Mouse (Mus musculus): ENCODE results near the gene Maff. TPM values are rescaled to one million over a fixed set of nuclear protein-coding genes. Genes with fewer than 3 reads are reported as not detected.

The Maff gene
- polyA plus RNA-seq, 1 experiment from 2014 or later: 1.3 TPM

GRCm38 (mm10) chr15:79394842-79395241 lies 48.4 kb downstream of the Maff start:
- Histone ChIP-seq H3K27me3 (ENCODE audit: low read depth, poor library complexity, severe bottlenecking) (no peaks in the 10 kb centered on the region), H3K4me1 (peaks cover 57% of the 10 kb centered on the region), H3K9me3 (replicated peaks) (no peaks in the 10 kb centered on the region), H3K4me3 (no peak overlapping the region), H3K27ac (replicated peaks) (no peak overlapping the region), H3K36me3 (peaks cover 32% of the 10 kb centered on the region)
- DNase-seq (ENCODE audit: low spot score): no peak
- WGBS: 79% methylated on average over 4 of the region's 4 CpGs

DNA sequence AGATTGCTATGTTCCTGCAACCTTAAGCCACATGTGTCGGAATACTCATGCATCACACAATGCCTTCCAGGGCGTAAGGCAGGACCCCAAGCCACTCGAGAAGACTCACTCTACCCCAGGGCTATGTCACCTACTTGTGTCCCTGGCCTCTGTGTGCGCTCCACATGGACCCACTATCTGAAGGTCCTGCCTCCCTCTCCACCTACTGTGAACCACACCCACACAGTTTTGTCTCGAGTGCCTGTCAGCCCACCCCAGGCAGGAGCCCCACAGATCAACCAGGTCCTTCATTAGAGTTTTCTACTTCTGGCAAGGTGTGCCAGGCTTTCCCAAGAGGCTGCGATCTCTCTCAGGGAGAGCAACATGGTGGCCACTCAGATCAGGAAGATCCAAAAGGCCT lies 48.9 kb downstream of the Maff start:
- Histone ChIP-seq H3K27me3 (ENCODE audit: low read depth, poor library complexity, severe bottlenecking) (no peaks in the 10 kb centered on the region), H3K4me1 (peaks cover 58% of the 10 kb centered on the region), H3K9me3 (replicated peaks) (no peaks in the 10 kb centered on the region), H3K27ac (replicated peaks) (no peak overlapping the region), H3K4me3 (no peak overlapping the region), H3K36me3 (peaks cover 32% of the 10 kb centered on the region)
- DNase-seq (ENCODE audit: low spot score): no peak
- WGBS: 90% methylated on average over 6 of the region's 6 CpGs

DNA sequence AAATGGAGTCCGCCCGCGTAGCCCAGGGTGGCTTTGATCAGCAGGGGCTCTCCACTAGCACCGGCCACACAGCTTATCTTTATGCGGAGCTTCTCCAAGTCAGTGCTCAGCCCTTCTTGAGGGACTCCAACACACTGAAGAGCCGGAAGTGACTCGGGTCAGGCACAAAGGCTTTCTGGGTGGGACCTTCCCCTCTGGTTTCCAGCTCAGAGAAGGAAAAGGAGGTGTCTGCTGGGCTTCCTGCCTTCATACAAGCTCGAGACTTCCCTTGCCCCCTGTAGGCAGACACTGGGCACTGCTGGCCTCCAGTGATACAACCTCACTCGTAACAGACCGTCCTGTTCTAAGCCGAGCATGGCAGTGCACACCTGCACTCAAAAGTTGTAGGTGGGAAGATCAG lies 50.3 kb downstream of the Maff start:
- DNase-seq (ENCODE audit: low spot score): no peak
- H3K9me3 ChIP-seq (replicated peaks): no peaks in the 10 kb centered on the region
- no peaks in the 10 kb centered on the region for H3K27me3 ChIP-seq (ENCODE audit: low read depth, poor library complexity, severe bottlenecking)
- H3K27ac ChIP-seq (replicated peaks): no peak overlapping the region
- peaks cover 32% of the 10 kb centered on the region for H3K36me3 ChIP-seq
- WGBS: 87% methylated on average over 11 of the region's 11 CpGs
- no peak overlapping the region for H3K4me3 ChIP-seq
- peaks cover 61% of the 10 kb centered on the region for H3K4me1 ChIP-seq

- H3K27me3 ChIP-seq (ENCODE audit: low read depth, poor library complexity, severe bottlenecking): peaks cover 8% of the 10 kb centered on the region
- H3K4me1 ChIP-seq: peaks cover 60% of the 10 kb centered on the region
- 89% methylated on average over 14 of the region's 14 CpGs for WGBS
- H3K36me3 ChIP-seq: peaks cover 26% of the 10 kb centered on the region
- H3K9me3 ChIP-seq (replicated peaks): no peaks in the 10 kb centered on the region
- no peak for DNase-seq (ENCODE audit: low spot score)
- no peak overlapping the region for H3K4me3 ChIP-seq
- H3K27ac ChIP-seq (replicated peaks): no peak overlapping the region
Observed at GRCm38 (mm10) chr15:79399231-79400052, 53.0 kb downstream of the Maff start.

- Histone ChIP-seq H3K9me3 (replicated peaks) (no peaks in the 10 kb centered on the region), H3K4me3 (0 out of 2 replicates have a peak overlapping the region, but pooled peaks have one; percentile 68), H3K36me3 (peaks cover 24% of the 10 kb centered on the region), H3K27me3 (ENCODE audit: low read depth, poor library complexity, severe bottlenecking) (peaks cover 14% of the 10 kb centered on the region), H3K27ac (replicated peaks) (peak overlapping the region; percentile 65), H3K4me1 (peaks cover 50% of the 10 kb centered on the region)
- DNase-seq (ENCODE audit: low spot score): no peak
- WGBS: 72% methylated on average over 6 of the region's 6 CpGs
Observed at GRCm38 (mm10) chr15:79400134-79400974, 53.9 kb downstream of the Maff start.

- Histone ChIP-seq H3K27me3 (ENCODE audit: low read depth, poor library complexity, severe bottlenecking) (peaks cover 14% of the 10 kb centered on the region), H3K36me3 (peaks cover 21% of the 10 kb centered on the region), H3K9me3 (replicated peaks) (no peaks in the 10 kb centered on the region), H3K4me1 (peaks cover 50% of the 10 kb centered on the region), H3K4me3 (peak overlapping the region; percentile 68; the same call in 1 of the 2 replicates), H3K27ac (replicated peaks) (peak overlapping the region; percentile 65)
- DNase-seq (ENCODE audit: low spot score): no peak
- 59% methylated on average over 7 of the region's 7 CpGs for WGBS
Observed at GRCm38 (mm10) chr15:79400975-79401365, 54.5 kb downstream of the Maff start.

- peak overlapping the region; percentile 90 for H3K27ac ChIP-seq (replicated peaks)
- peaks cover 14% of the 10 kb centered on the region for H3K36me3 ChIP-seq
- H3K27me3 ChIP-seq (ENCODE audit: low read depth, poor library complexity, severe bottlenecking): peaks cover 14% of the 10 kb centered on the region
- no peak for DNase-seq (ENCODE audit: low spot score)
- 32% methylated on average over 5 of the region's 5 CpGs for WGBS
- H3K4me3 ChIP-seq: peak overlapping the region; percentile 68
- H3K9me3 ChIP-seq (replicated peaks): no peaks in the 10 kb centered on the region
- peaks cover 50% of the 10 kb centered on the region for H3K4me1 ChIP-seq
Observed at GRCm38 (mm10) chr15:79402176-79402575, 55.8 kb downstream of the Maff start.

GRCm38 (mm10) chr15:79402836-79403762 lies 56.7 kb downstream of the Maff start, which contains the start of gene Tmem184b:
TSS of gene Tmem184b (minus strand) at chr15:79403569.
- H3K36me3 ChIP-seq: peaks cover 7% of the 10 kb centered on the region; the same call in 1 of the 2 replicates
- peak within 1 kb of the TSS; percentile 90 for H3K27ac ChIP-seq (replicated peaks)
- H3K4me1 ChIP-seq: peaks cover 50% of the 10 kb centered on the region
- H3K27me3 ChIP-seq (ENCODE audit: low read depth, poor library complexity, severe bottlenecking): peaks cover 14% of the 10 kb centered on the region
- H3K4me3 ChIP-seq: peak within 1 kb of the TSS; percentile 68
- under 1% methylated on average over 90 of the region's 90 CpGs for WGBS
- H3K9me3 ChIP-seq (replicated peaks): no peaks in the 10 kb centered on the region
- peak; percentile 85 for DNase-seq (ENCODE audit: low spot score)

- Histone ChIP-seq H3K4me1 (peaks cover 50% of the 10 kb centered on the region), H3K27me3 (ENCODE audit: low read depth, poor library complexity, severe bottlenecking) (peaks cover 14% of the 10 kb centered on the region), H3K27ac (replicated peaks) (peak overlapping the region; percentile 90), H3K4me3 (peak overlapping the region; percentile 68), H3K9me3 (replicated peaks) (no peaks in the 10 kb centered on the region), H3K36me3 (no peaks in the 10 kb centered on the region)
- no peak for DNase-seq (ENCODE audit: low spot score)
- 21% methylated on average over 9 of the region's 9 CpGs for WGBS
Observed at GRCm38 (mm10) chr15:79403763-79404210, 57.4 kb downstream of the Maff start.

DNA sequence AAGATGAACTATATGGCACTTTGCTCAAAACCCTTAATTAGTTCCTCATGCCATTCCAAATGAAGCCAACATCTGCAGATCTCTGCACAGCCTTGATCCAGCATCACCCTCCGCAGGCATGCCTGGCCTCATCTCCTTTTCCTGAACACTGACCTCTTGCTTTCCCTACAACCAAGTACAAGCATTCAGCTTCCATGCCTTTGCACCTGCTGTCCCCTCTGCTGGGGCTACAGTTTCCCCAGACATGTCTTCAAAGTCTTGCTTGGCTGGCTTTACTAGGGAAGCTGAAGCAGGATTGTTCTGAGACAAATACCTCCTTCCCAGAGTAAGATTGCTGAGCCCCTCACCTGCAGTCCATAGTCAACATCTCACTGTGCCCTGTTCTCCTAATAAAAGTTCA lies 57.9 kb downstream of the Maff start:
- WGBS: 51% methylated on average over 1 of the region's 1 CpGs
- H3K27ac ChIP-seq (replicated peaks): no peak overlapping the region
- DNase-seq (ENCODE audit: low spot score): no peak
- H3K4me3 ChIP-seq: no peak overlapping the region; the same call in 1 of the 2 replicates
- H3K27me3 ChIP-seq (ENCODE audit: low read depth, poor library complexity, severe bottlenecking): peaks cover 14% of the 10 kb centered on the region
- no peaks in the 10 kb centered on the region for H3K36me3 ChIP-seq
- no peaks in the 10 kb centered on the region for H3K9me3 ChIP-seq (replicated peaks)
- H3K4me1 ChIP-seq: peaks cover 50% of the 10 kb centered on the region

GRCm38 (mm10) chr15:79406564-79406963 lies 60.1 kb downstream of the Maff start:
- Histone ChIP-seq H3K27me3 (ENCODE audit: low read depth, poor library complexity, severe bottlenecking) (peaks cover 14% of the 10 kb centered on the region), H3K4me3 (no peak overlapping the region), H3K36me3 (no peaks in the 10 kb centered on the region), H3K4me1 (peaks cover 27% of the 10 kb centered on the region), H3K27ac (replicated peaks) (no peak overlapping the region), H3K9me3 (replicated peaks) (no peaks in the 10 kb centered on the region)
- DNase-seq (ENCODE audit: low spot score): no peak
- WGBS: 85% methylated on average over 4 of the region's 4 CpGs
